Mouse (Mus musculus): ENCODE results near the gene Adra2a. TPM values are rescaled to one million over a fixed set of nuclear protein-coding genes. Genes with fewer than 3 reads are reported as not detected.

Gene Adra2a
- polyA plus RNA-seq, 1 experiment from 2014 or later: 1.8 TPM

DNA sequence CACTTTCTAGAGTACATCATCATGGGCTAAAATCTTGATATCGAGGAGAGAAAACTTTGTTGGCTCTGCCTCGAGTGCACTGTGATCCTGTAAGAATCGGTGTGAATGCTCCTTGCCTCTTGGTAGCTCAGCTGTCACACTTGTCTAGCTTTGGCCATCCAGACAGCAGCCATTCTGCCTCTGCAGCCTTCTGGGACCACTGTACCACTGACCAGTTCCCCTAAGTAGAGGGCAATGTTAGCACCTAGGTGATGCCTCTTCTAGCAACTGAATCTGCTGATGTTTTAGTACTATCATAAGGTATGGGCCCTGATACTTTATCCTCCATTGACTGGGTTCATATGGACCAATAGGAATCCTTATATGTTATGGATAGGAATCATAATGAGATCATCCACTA, 54.4 kb downstream of the Adra2a start:
- H3K9me3 ChIP-seq (replicated peaks; ENCODE audit: control insufficient read depth, low read length): no peaks in the 10 kb centered on the region
- 89% methylated on average over 3 of the region's 3 CpGs for WGBS
- peaks cover 7% of the 10 kb centered on the region; the same call in 1 of the 2 replicates for H3K4me1 ChIP-seq (ENCODE audit: control insufficient read depth, insufficient read depth, low read length)
- no peak overlapping the region for H3K4me3 ChIP-seq (ENCODE audit: low read depth, low read length)
- no peak overlapping the region for H3K4me2 ChIP-seq (ENCODE audit: low read length)
- DNase-seq (ENCODE audit: low spot score) (no peak), ATAC-seq (no peak)
- H3K9ac ChIP-seq (ENCODE audit: low read length): no peak overlapping the region
- no peak overlapping the region for H3K27ac ChIP-seq (ENCODE audit: low read depth, low read length)
- H3K36me3 ChIP-seq (ENCODE audit: control insufficient read depth, insufficient read depth, low read length): no peaks in the 10 kb centered on the region
- H3K27me3 ChIP-seq (replicated peaks; ENCODE audit: control insufficient read depth, insufficient read depth, low read length): no peaks in the 10 kb centered on the region

Other genes starting within 250 kb of the Adra2a start
- gene Pdcd4, start 151.9 kb upstream of the Adra2a start, polyA plus RNA-seq (2014; fragmentation: Nextera tagmentation; extraction: Ambion mirVana): 62.1 and 75.4 TPM in 2 replicates
- gene Shoc2, start 99.8 kb upstream of the Adra2a start, polyA plus RNA-seq (2014; fragmentation: Nextera tagmentation; extraction: Ambion mirVana): 49.6 and 61.1 TPM in 2 replicates
- 174 and 180 TPM in 2 replicates for gene Bbip1, start 99.5 kb upstream of the Adra2a start, polyA plus RNA-seq (2014; fragmentation: Nextera tagmentation; extraction: Ambion mirVana)

All from forebrain, embryonic 14.5 days (tissue).